In the genomic region with DNA sequence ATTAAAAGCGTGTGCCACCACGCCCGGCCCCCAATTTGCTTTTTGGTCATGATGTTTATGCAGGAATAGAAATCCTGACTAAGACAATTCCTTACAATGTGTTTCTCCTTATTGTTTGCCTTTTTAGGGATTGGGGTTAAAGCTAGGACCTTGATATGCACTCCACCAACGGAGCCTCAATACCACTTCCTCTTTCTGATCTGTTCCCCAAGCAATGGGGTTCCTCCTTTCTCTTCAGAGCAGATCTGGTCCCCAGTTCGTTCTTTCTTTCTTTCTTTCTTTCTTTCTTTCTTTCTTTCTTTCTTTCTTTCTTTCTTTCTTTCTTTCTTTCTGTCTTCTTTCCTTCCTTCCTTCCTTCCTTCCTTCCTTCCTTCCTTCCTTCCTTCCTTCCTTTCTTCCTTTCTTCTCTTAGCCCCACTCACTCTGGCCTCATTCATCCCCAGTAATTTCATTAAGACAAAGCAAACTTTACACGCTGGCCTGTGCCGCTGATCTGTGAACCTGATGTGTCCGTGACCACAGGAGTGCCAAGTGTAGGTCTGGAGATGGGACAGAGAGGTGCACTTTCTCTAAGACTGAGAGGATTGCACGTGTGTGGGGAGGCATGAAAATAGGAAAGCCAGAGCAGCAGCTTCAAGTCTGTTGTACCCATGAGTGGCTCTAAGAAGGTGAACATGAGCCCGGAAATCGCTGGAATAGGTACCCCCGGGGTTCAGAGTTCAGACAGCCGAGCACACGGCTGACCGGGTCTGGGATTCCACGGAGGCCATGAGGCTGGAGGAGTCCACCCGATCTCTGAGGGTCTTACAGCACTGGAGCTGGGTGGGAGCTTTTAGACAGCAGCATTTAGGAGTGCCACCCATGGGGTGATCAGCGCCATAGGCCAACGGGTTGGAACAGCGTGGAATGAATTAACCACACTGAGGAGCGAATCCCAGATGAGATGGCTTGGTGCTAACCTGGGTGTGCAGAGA, we compare ENCODE assay signal across 9 mouse cellular contexts. TPM values are rescaled to one million over a fixed set of nuclear protein-coding genes. Genes with fewer than 3 reads are reported as not detected.
A peak's percentile ranks its signal among the peaks of the same experiment; 100 is the strongest.
DNase-seq lines count a peak whose midpoint lies in the region; ATAC-seq and TF ChIP-seq lines count a peak whose summit lies in the region.
"Had no signal": no experiment of that assay in that cellular context is flagged by ENCODE, and none has a peak within 500 bp of the region (broad histone marks: within the 10 kb centered on the region; RNA-seq: fewer than 3 reads in every experiment).

No protein-coding gene starts in this region.

- no peaks in the 10 kb centered on the region for H3K9me3 ChIP-seq in heart, embryonic 10.5 days
- H3K9me3 ChIP-seq in ES-Bruce4 (replicated peaks; ENCODE audit: control insufficient read depth, insufficient read depth, low read length, poor library complexity, severe bottlenecking): no peaks in the 10 kb centered on the region
- no peaks in the 10 kb centered on the region for H3K9me3 ChIP-seq in heart, embryonic 16.5 days (replicated peaks; ENCODE audit: control insufficient read depth, low read length)

- intact Hi-C loops in heart, postnatal 10 days (cut with DNase I): no loop called here

- WGBS in heart, embryonic 10.5 days: 37% methylated on average over 21 of the region's 21 CpGs
- WGBS in heart, embryonic 16.5 days: 35% methylated on average over 21 of the region's 21 CpGs
- 13% methylated on average over 21 of the region's 21 CpGs for WGBS in macrophage (ENCODE audit: missing documents)

- H3K4me3 ChIP-seq in heart, embryonic 10.5 days: peak overlapping the region; percentile 69
- H3K4me3 ChIP-seq in ES-Bruce4 (ENCODE audit: low read depth, low read length) (peak overlapping the region; percentile 67), macrophage (ENCODE audit: inconsistent target) (peak overlapping the region; percentile 23; the same call in 1 of the 2 replicates)
- peak overlapping the region; percentile 58 for H3K4me3 ChIP-seq in heart, embryonic 16.5 days (ENCODE audit: low read length)

- H3K9ac ChIP-seq in ES-Bruce4 (ENCODE audit: low read depth, poor library complexity, severe bottlenecking): no peak overlapping the region
- peak overlapping the region; percentile 60 for H3K9ac ChIP-seq in heart, embryonic 16.5 days (ENCODE audit: low read length)

- H3K36me3 ChIP-seq in heart, embryonic 10.5 days: no peaks in the 10 kb centered on the region
- H3K36me3 ChIP-seq in ES-Bruce4 (ENCODE audit: control insufficient read depth, insufficient read depth, low read length, poor library complexity, severe bottlenecking): no peaks in the 10 kb centered on the region
- H3K36me3 ChIP-seq in heart, embryonic 16.5 days (ENCODE audit: control insufficient read depth, insufficient read depth): no peaks in the 10 kb centered on the region
- H3K36me3 ChIP-seq in macrophage (ENCODE audit: inconsistent target): no peaks in the 10 kb centered on the region

- ATAC-seq in heart, embryonic 16.5 days (replicated peaks; ENCODE audit: extremely low read depth, insufficient read depth, low FRiP score): no peak

- TF ChIP-seq CTCF in ES-Bruce4 (IDR thresholded peaks at IDR 0.05; ENCODE audit: low read depth, low read length): no peak

- peaks cover 13% of the 10 kb centered on the region for H3K4me1 ChIP-seq in heart, embryonic 10.5 days
- no peaks in the 10 kb centered on the region for H3K4me1 ChIP-seq in ES-Bruce4 (ENCODE audit: control insufficient read depth, insufficient read depth, low read length)
- peaks cover 3% of the 10 kb centered on the region; the same call in 1 of the 2 replicates for H3K4me1 ChIP-seq in heart, embryonic 16.5 days (ENCODE audit: control insufficient read depth, insufficient read depth, low read length)

- TF ChIP-seq EP300 in ES-Bruce4 (IDR thresholded peaks at IDR 0.05; ENCODE audit: insufficient read depth, low read depth, low read length): no peak

- no peaks in the 10 kb centered on the region for H3K79me2 ChIP-seq in macrophage (ENCODE audit: inconsistent target)

- TF ChIP-seq POLR2A in ES-Bruce4 (IDR thresholded peaks at IDR 0.05; ENCODE audit: insufficient read depth, low read length): no peak

- H3K27me3 ChIP-seq in heart, embryonic 10.5 days (ENCODE audit: insufficient read depth, poor library complexity, severe bottlenecking): peaks cover 41% of the 10 kb centered on the region
- no peaks in the 10 kb centered on the region; the same call in 1 of the 2 replicates for H3K27me3 ChIP-seq in ES-Bruce4 (ENCODE audit: control insufficient read depth, insufficient read depth, low read length, poor library complexity, severe bottlenecking)
- no peaks in the 10 kb centered on the region for H3K27me3 ChIP-seq in heart, embryonic 16.5 days (ENCODE audit: control insufficient read depth, insufficient read depth, low read length)

- DNase-seq in heart, embryonic 10.5 days (ENCODE audit: low spot score): no peak
- DNase-seq in heart, postnatal 10 days: no peak
- no peak for DNase-seq in spleen, adult 18-20 months
- no peak for DNase-seq in layer of hippocampus, adult 8-10 months (ENCODE audit: low spot score in 2 of 2)
- DNase-seq in frontal cortex, postnatal 25 days (ENCODE audit: low spot score in 2 of 2): no peak

- peak overlapping the region; percentile 72 for H3K4me2 ChIP-seq in heart, embryonic 16.5 days (ENCODE audit: low read depth, low read length)

- peak overlapping the region; percentile 78; the same call in 1 of the 2 replicates for H3K27ac ChIP-seq in heart, embryonic 10.5 days
- H3K27ac ChIP-seq in ES-Bruce4 (ENCODE audit: insufficient read depth, low read length): no peak overlapping the region
- no peak overlapping the region for H3K27ac ChIP-seq in heart, embryonic 16.5 days (ENCODE audit: low read length)
- peak overlapping the region; percentile 97 for H3K27ac ChIP-seq in macrophage

RNA-seq across cellular contexts. Expression of a gene that starts 16.5 kb away (rescaled TPM):
- polyA plus RNA-seq in heart, embryonic 10.5 days (2016; fragmentation: Nextera tagmentation; extraction: Ambion mirVana): 6.5 and 7.0 TPM in 2 replicates
- total RNA-seq in heart, postnatal 10 days (2021): 10 to 100 TPM in 1 of 2 experiments, 1 to 10 TPM in 1; 9.4 to 10.0 TPM
- 13.7 and 14.6 TPM in 2 replicates for polyA plus RNA-seq in ES-Bruce4 (2011; ENCODE audit: insufficient read depth, insufficient read length, low read depth, missing spikeins)
- polyA plus RNA-seq in heart, embryonic 16.5 days (2015; fragmentation: Nextera tagmentation; extraction: Ambion mirVana): 7.8 and 8.8 TPM in 2 replicates
- total RNA-seq in macrophage (2018; cell fraction: chromatin; rRNA removed): 100 to 1,000 TPM in 5 of 26 experiments, 10 to 100 TPM in 18, 1 to 10 TPM in 3; 5.2 to 163 (median 28.1) TPM
- total RNA-seq in macrophage (2018; cell fraction: cytosol; rRNA removed): 100 to 1,000 TPM in 25 of 26 experiments, 10 to 100 TPM in 1; 79.3 to 334 (median 151) TPM
- total RNA-seq in macrophage (2018; cell fraction: nucleus; rRNA removed): 100 to 1,000 TPM in 9 of 26 experiments, 10 to 100 TPM in 17; 27.6 to 223 (median 87.2) TPM
- polyA plus RNA-seq in macrophage (2018): 172 to 209 TPM (median 200 TPM) in 3 replicates
- total RNA-seq in layer of hippocampus, adult 8-10 months (2022): 100 to 1,000 TPM in 2 of 4 experiments, 10 to 100 TPM in 2; 94.9 to 110 (median 101) TPM

RNA-seq across cellular contexts. Expression of a gene that starts 36.0 kb away (rescaled TPM):
- polyA plus RNA-seq in heart, embryonic 10.5 days (2016; fragmentation: Nextera tagmentation; extraction: Ambion mirVana): not detected in 2 replicates
- not detected for total RNA-seq in heart, postnatal 10 days (2021)
- polyA plus RNA-seq in ES-Bruce4 (2011; ENCODE audit: insufficient read depth, insufficient read length, low read depth, missing spikeins) (not detected in 2 replicates), macrophage (2018) (not detected in 3 replicates)
- polyA plus RNA-seq in heart, embryonic 16.5 days (2015; fragmentation: Nextera tagmentation; extraction: Ambion mirVana): not detected in 2 replicates
- total RNA-seq in macrophage (2018; cell fraction: chromatin; rRNA removed): under 1 TPM in 1 of 26 experiments, not detected in 25; 0.83 TPM
- total RNA-seq in macrophage (2018; cell fraction: cytosol; rRNA removed): not detected
- total RNA-seq in macrophage (2018; cell fraction: nucleus; rRNA removed): not detected
- not detected for total RNA-seq in layer of hippocampus, adult 8-10 months (2022)
- total RNA-seq: CH12.LX had no signal

RNA-seq across cellular contexts. Expression of a gene that starts 55.8 kb away (rescaled TPM):
- 117 and 136 TPM in 2 replicates for polyA plus RNA-seq in heart, embryonic 10.5 days (2016; fragmentation: Nextera tagmentation; extraction: Ambion mirVana)
- total RNA-seq in heart, postnatal 10 days (2021): 10 to 100 TPM; 41.6 to 42.7 TPM
- polyA plus RNA-seq in ES-Bruce4 (2011; ENCODE audit: insufficient read depth, insufficient read length, low read depth, missing spikeins) (212 and 214 TPM in 2 replicates), macrophage (2018) (1,283 to 1,841 TPM (median 1,659 TPM) in 3 replicates)
- 148 and 222 TPM in 2 replicates for polyA plus RNA-seq in heart, embryonic 16.5 days (2015; fragmentation: Nextera tagmentation; extraction: Ambion mirVana)
- 10 to 100 TPM; 13.6 to 78.0 (median 27.4) TPM for total RNA-seq in macrophage (2018; cell fraction: chromatin; rRNA removed)
- 1,000 to 10,000 TPM; 1,179 to 1,787 (median 1,377) TPM for total RNA-seq in macrophage (2018; cell fraction: cytosol; rRNA removed)
- 100 to 1,000 TPM in 24 of 26 experiments, 10 to 100 TPM in 2; 88.7 to 281 (median 189) TPM for total RNA-seq in macrophage (2018; cell fraction: nucleus; rRNA removed)
- 10 to 100 TPM; 28.4 to 47.8 (median 36.8) TPM for total RNA-seq in layer of hippocampus, adult 8-10 months (2022)

Comparison
In these comparisons a context has a peak if more than half of its experiments do, and no peak if none do; other contexts are left out.
1. H3K27ac ChIP-seq: peak in heart, embryonic 10.5 days (single experiment) and macrophage (single experiment); none in ES-Bruce4 (single experiment) and heart, embryonic 16.5 days (single experiment).
2. RNA of a gene that starts 16.5 kb away (polyA plus RNA-seq): 172 to 209 TPM in macrophage; 13.7 to 14.6 TPM in ES-Bruce4, 7.8 to 8.8 TPM in heart, embryonic 16.5 days and 6.5 to 7.0 TPM in heart, embryonic 10.5 days; every median in the first group is over 10 times any median in the second.
3. Peak in every context shown above with its lines, with median percentiles within 50 percentile points of each other: H3K4me3 ChIP-seq.